In genomic region chr19:6971644-6972043, GRCm38 (mm10) we compare ENCODE assay signal across 12 mouse cellular contexts. TPM values are rescaled to one million over a fixed set of nuclear protein-coding genes. Genes with fewer than 3 reads are reported as not detected.
DNase-seq lines count a peak whose midpoint lies in the region; ATAC-seq and TF ChIP-seq lines count a peak whose summit lies in the region.
"Had no signal": no experiment of that assay in that cellular context is flagged by ENCODE, and none has a peak within 500 bp of the region (broad histone marks: within the 10 kb centered on the region; RNA-seq: fewer than 3 reads in every experiment).

No protein-coding gene starts in this region.

- WGBS in limb, embryonic 12.5 days, result 21% methylated on average over 6 of the region's 6 CpGs

- no peak for TF ChIP-seq CTCF in gastrocnemius, adult 2 months (IDR thresholded peaks at IDR 0.05)
- no peak for TF ChIP-seq CTCF in ES-Bruce4 (IDR thresholded peaks at IDR 0.05; ENCODE audit: low read depth, low read length)

- H3K4me3 ChIP-seq in gastrocnemius, adult 2 months, result no peak overlapping the region
- no peak overlapping the region for H3K4me3 ChIP-seq in ES-Bruce4 (ENCODE audit: low read depth, low read length)
- no peak overlapping the region for H3K4me3 ChIP-seq in limb, embryonic 12.5 days (replicated peaks)
- H3K4me3 ChIP-seq: forebrain, embryonic 13.5 days had no signal

- no peaks in the 10 kb centered on the region for H3K9me3 ChIP-seq in ES-Bruce4 (replicated peaks; ENCODE audit: control insufficient read depth, insufficient read depth, low read length, poor library complexity, severe bottlenecking)
- no peaks in the 10 kb centered on the region for H3K9me3 ChIP-seq in limb, embryonic 12.5 days
- H3K9me3 ChIP-seq: forebrain, embryonic 13.5 days had no signal

- H3K9ac ChIP-seq in ES-Bruce4 (ENCODE audit: low read depth, poor library complexity, severe bottlenecking), result no peak overlapping the region
- H3K9ac ChIP-seq in limb, embryonic 12.5 days (replicated peaks), result 0 out of 2 replicates have a peak overlapping the region, but pooled peaks have one; percentile 14
- H3K9ac ChIP-seq: forebrain, embryonic 13.5 days had no signal

- intact Hi-C loops in gastrocnemius, adult 2 months (cut with DNase I), result no loop called here

- peaks cover 12% of the 10 kb centered on the region for H3K4me1 ChIP-seq in ES-Bruce4 (ENCODE audit: control insufficient read depth, insufficient read depth, low read length)
- H3K4me1 ChIP-seq in limb, embryonic 12.5 days (replicated peaks), result peaks cover 61% of the 10 kb centered on the region

- DNase-seq in gastrocnemius, adult 2 months, result no peak
- no peak for DNase-seq in gastrocnemius, postnatal 25 days
- peak; percentile 5 for DNase-seq in layer of hippocampus, adult 11-12 months (ENCODE audit: low spot score)
- no peak for DNase-seq in layer of hippocampus, adult 18-20 months (ENCODE audit: low spot score in 2 of 2)
- no peak for DNase-seq in ovary, postnatal 36 days (ENCODE audit: low spot score)
- DNase-seq in gastrocnemius, postnatal 4 days (ENCODE audit: low spot score in 2 of 2), result no peak
- DNase-seq: cerebellum, postnatal 36 days; kidney, postnatal 25 days; lung, postnatal 4 days had no signal

- no peak for ATAC-seq in limb, embryonic 12.5 days (ENCODE audit: insufficient number of reproducible peaks, insufficient read depth, low FRiP score, low TSS enrichment, low read depth)
- ATAC-seq: forebrain, embryonic 13.5 days had no signal

- no peak for TF ChIP-seq POLR2A in ES-Bruce4 (IDR thresholded peaks at IDR 0.05; ENCODE audit: insufficient read depth, low read length)

- no peaks in the 10 kb centered on the region; the same call in 1 of the 2 replicates for H3K36me3 ChIP-seq in ES-Bruce4 (ENCODE audit: control insufficient read depth, insufficient read depth, low read length, poor library complexity, severe bottlenecking)
- H3K36me3 ChIP-seq in limb, embryonic 12.5 days, result peaks cover 9% of the 10 kb centered on the region

- TF ChIP-seq EP300 in ES-Bruce4 (IDR thresholded peaks at IDR 0.05; ENCODE audit: insufficient read depth, low read depth, low read length), result no peak

- H3K4me2 ChIP-seq in limb, embryonic 12.5 days, result no peak overlapping the region; the same call in 1 of the 2 replicates
- H3K4me2 ChIP-seq: forebrain, embryonic 13.5 days had no signal

- H3K27me3 ChIP-seq in ES-Bruce4 (ENCODE audit: control insufficient read depth, insufficient read depth, low read length, poor library complexity, severe bottlenecking), result no peaks in the 10 kb centered on the region
- peaks cover 10% of the 10 kb centered on the region for H3K27me3 ChIP-seq in limb, embryonic 12.5 days

- 0 out of 2 replicates have a peak overlapping the region, but pooled peaks have one; percentile 31 for H3K27ac ChIP-seq in gastrocnemius, adult 2 months
- H3K27ac ChIP-seq in ES-Bruce4 (ENCODE audit: insufficient read depth, low read length), result peak overlapping the region; percentile 42
- no peak overlapping the region for H3K27ac ChIP-seq in limb, embryonic 12.5 days
- H3K27ac ChIP-seq: forebrain, embryonic 13.5 days had no signal

RNA-seq across cellular contexts. Expression of gene Ppp1r14b, which starts 3.1 kb away (rescaled TPM):
- total RNA-seq in gastrocnemius, adult 2 months (2021), result 100 to 1,000 TPM; 121 to 127 TPM
- total RNA-seq in gastrocnemius, postnatal 25 days (2021), result 100 to 1,000 TPM; 113 to 131 TPM
- total RNA-seq in layer of hippocampus, adult 18-20 months (2021), result 10 to 100 TPM; 60.8 to 61.9 TPM
- 151 and 166 TPM in 2 replicates for polyA plus RNA-seq in ES-Bruce4 (2011; ENCODE audit: insufficient read depth, insufficient read length, low read depth, missing spikeins)
- polyA plus RNA-seq in limb, embryonic 12.5 days (2016; fragmentation: Nextera tagmentation; extraction: Ambion mirVana), result 245 and 288 TPM in 2 replicates
- 100 to 1,000 TPM; 364 to 392 TPM for total RNA-seq in gastrocnemius, postnatal 4 days (2021)

RNA-seq across cellular contexts. Expression of gene Plcb3, which starts 4.6 kb away (rescaled TPM):
- 10 to 100 TPM in 1 of 2 experiments, 1 to 10 TPM in 1; 9.1 to 11.0 TPM for total RNA-seq in gastrocnemius, adult 2 months (2021)
- total RNA-seq in gastrocnemius, postnatal 25 days (2021), result 10 to 100 TPM in 1 of 2 experiments, 1 to 10 TPM in 1; 9.8 to 10.4 TPM
- total RNA-seq in layer of hippocampus, adult 18-20 months (2021), result 10 to 100 TPM; 13.3 to 14.4 TPM
- 42.4 and 45.6 TPM in 2 replicates for polyA plus RNA-seq in ES-Bruce4 (2011; ENCODE audit: insufficient read depth, insufficient read length, low read depth, missing spikeins)
- polyA plus RNA-seq in limb, embryonic 12.5 days (2016; fragmentation: Nextera tagmentation; extraction: Ambion mirVana), result 41.4 and 41.7 TPM in 2 replicates
- total RNA-seq in gastrocnemius, postnatal 4 days (2021), result 10 to 100 TPM; 22.2 to 23.9 TPM

RNA-seq across cellular contexts. Expression of gene Fkbp2, which starts 8.7 kb away (rescaled TPM):
- 10 to 100 TPM in 1 of 2 experiments, 1 to 10 TPM in 1; 7.9 to 11.2 TPM for total RNA-seq in gastrocnemius, adult 2 months (2021)
- 10 to 100 TPM in 1 of 2 experiments, 1 to 10 TPM in 1; 7.9 to 12.4 TPM for total RNA-seq in gastrocnemius, postnatal 25 days (2021)
- total RNA-seq in layer of hippocampus, adult 18-20 months (2021), result 10 to 100 TPM; 94.2 to 94.6 TPM
- polyA plus RNA-seq in ES-Bruce4 (2011; ENCODE audit: insufficient read depth, insufficient read length, low read depth, missing spikeins), result 40.4 and 45.5 TPM in 2 replicates
- polyA plus RNA-seq in limb, embryonic 12.5 days (2016; fragmentation: Nextera tagmentation; extraction: Ambion mirVana), result 65.8 and 73.6 TPM in 2 replicates
- total RNA-seq in gastrocnemius, postnatal 4 days (2021), result 10 to 100 TPM; 25.3 to 28.6 TPM

RNA-seq across cellular contexts. Expression of gene Vegfb, which starts 15.8 kb away (rescaled TPM):
- total RNA-seq in gastrocnemius, adult 2 months (2021), result 100 to 1,000 TPM; 142 to 219 TPM
- 100 to 1,000 TPM; 143 to 156 TPM for total RNA-seq in gastrocnemius, postnatal 25 days (2021)
- 10 to 100 TPM; 95.2 to 95.4 TPM for total RNA-seq in layer of hippocampus, adult 18-20 months (2021)
- polyA plus RNA-seq in ES-Bruce4 (2011; ENCODE audit: insufficient read depth, insufficient read length, low read depth, missing spikeins), result 44.7 and 49.1 TPM in 2 replicates
- 53.8 and 55.2 TPM in 2 replicates for polyA plus RNA-seq in limb, embryonic 12.5 days (2016; fragmentation: Nextera tagmentation; extraction: Ambion mirVana)
- total RNA-seq in gastrocnemius, postnatal 4 days (2021), result 10 to 100 TPM; 68.0 to 73.0 TPM

RNA-seq across cellular contexts. Expression of gene Dnajc4, which starts 20.7 kb away (rescaled TPM):
- total RNA-seq in gastrocnemius, adult 2 months (2021), result 10 to 100 TPM; 35.3 to 37.6 TPM
- 10 to 100 TPM; 31.3 to 32.9 TPM for total RNA-seq in gastrocnemius, postnatal 25 days (2021)
- total RNA-seq in layer of hippocampus, adult 18-20 months (2021), result 10 to 100 TPM; 24.7 to 27.9 TPM
- 14.8 and 15.8 TPM in 2 replicates for polyA plus RNA-seq in ES-Bruce4 (2011; ENCODE audit: insufficient read depth, insufficient read length, low read depth, missing spikeins)
- 21.2 and 22.8 TPM in 2 replicates for polyA plus RNA-seq in limb, embryonic 12.5 days (2016; fragmentation: Nextera tagmentation; extraction: Ambion mirVana)
- total RNA-seq in gastrocnemius, postnatal 4 days (2021), result 10 to 100 TPM; 32.3 to 34.2 TPM
